Mouse (Mus musculus) Patski (cell line): Measurements from ENCODE around the gene Aff3. TPM values are rescaled to one million over a fixed set of nuclear protein-coding genes. Genes with fewer than 3 reads are reported as not detected.

Experiments used
- ATAC-seq: fragments of 100-300 bp; one replicate; pipeline ENCODE4 v1.8.0; 2021
- CTCF ChIA-PET: fragments of 350-600 bp; sonication (Branson Sonifier 250); formaldehyde crosslinking; loops from one replicate; lab custom pipeline; 2022; ENCODE audit warnings: inconsistent platforms; lab: Charles Lee
- POLR2A ChIA-PET: fragments of 350-600 bp; sonication (Branson Sonifier 250); formaldehyde crosslinking; loops from one replicate; lab custom pipeline; 2022; ENCODE audit warnings: antibody characterized with exemption, inconsistent platforms; lab: Charles Lee
- DNase-seq: peaks from one replicate; pipeline ENCODE4 v3.0.0-alpha.2; 2011; ENCODE audit warnings: low read depth, low spot score
- H3K27me3 ChIP-seq: fragments of 371-371 bp; one replicate; pipeline ENCODE4 v1.5.1; 2021
- CTCF ChIP-seq: fragments of 100-300 bp; IDR thresholded peaks from one replicate; pipeline ENCODE4 v1.5.1; 2021
- in situ Hi-C: fragments of 300-500 bp; cut with MboI; formaldehyde crosslinking; loops from 3 replicates; pipeline ENCODE4 v1.11.1; 2018; ENCODE audit warnings: low pct_unique_long_range_greater_than_20kb, mixed read lengths
- polyA plus RNA-seq: library from polyadenylated mRNA; unstranded; gene quantifications from one replicate; pipeline ENCODE4 v1.2.3, GENCODE M21; 2021

Aff3 gene
- polyA plus RNA-seq, 1 experiment from 2014 or later: 0.39 TPM

GRCm38 (mm10) chr1:38513970-38514633 lies 150.7 kb downstream of the Aff3 start:
- DNase-seq (no peak), ATAC-seq (no peak)
- no peak for TF ChIP-seq CTCF
- peaks cover 9% of the 10 kb centered on the region for H3K27me3 ChIP-seq
- ChIA-PET POLR2A (no interaction called here), CTCF (no interaction called here)
- in situ Hi-C loops: no loop called here

DNA sequence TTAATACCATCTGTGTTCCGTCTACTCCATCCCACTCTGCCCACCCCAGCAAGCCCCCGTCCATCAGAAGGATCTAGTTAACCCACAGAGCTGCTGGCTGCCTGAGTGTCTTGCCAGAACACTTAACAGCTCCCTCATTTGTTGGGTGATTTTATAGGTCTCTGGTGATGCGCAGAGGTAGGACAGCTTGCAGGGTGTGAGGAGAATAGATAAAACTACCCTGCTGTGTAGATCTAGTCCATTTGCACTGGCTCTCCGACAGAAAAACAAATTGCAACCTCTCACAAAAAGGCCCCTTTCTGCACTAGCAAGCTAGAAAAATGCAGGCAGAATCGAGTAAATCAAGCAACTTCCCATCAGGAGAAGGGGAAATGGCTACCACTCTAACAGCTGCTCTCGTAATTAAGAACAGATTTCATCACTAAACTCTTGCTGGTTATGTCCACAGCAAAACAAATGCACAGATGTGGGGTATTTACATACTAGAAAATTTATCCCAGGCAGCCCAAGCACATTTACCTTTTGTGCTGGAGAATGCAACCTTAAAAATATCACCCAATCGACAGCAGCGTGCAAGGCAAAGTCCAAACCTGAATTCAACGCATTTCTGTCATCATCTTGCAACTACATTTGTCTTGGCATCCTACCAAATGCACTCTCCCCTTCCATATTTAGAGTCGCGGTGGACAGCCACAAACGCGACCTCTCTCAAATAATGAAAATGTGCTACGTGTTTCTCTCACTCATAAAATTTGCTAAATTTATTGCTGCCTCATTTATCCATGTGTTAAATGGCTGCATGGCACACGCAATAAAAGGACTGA lies 152.3 kb downstream of the Aff3 start:
- no peak for DNase-seq
- ATAC-seq: no peak
- ChIA-PET POLR2A (no interaction called here), CTCF (no interaction called here)
- H3K27me3 ChIP-seq: peaks cover 11% of the 10 kb centered on the region
- in situ Hi-C loops: no loop called here
- TF ChIP-seq CTCF: no peak

DNA sequence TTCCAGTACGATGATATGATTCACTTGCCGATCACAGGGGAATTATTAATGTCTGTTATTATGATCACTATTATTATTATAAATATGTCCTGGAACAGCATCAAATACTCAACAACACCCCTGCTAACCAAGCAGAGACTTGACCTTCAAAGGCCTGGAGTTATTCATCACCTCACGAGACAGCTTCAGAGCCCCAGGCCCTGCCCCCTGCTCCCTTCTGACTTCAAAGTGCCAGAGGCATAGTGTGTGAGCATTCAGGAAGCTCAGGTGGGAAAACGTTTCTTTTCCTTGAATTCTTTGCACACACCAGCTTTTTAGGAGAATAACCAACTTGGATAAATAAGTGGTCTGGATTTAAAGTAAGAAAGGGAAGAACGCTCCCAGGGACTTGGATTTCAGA lies 153.7 kb downstream of the Aff3 start:
- H3K27me3 ChIP-seq: peaks cover 11% of the 10 kb centered on the region
- ChIA-PET CTCF (no interaction called here), POLR2A (no interaction called here)
- no peak for TF ChIP-seq CTCF
- in situ Hi-C loops: no loop called here
- no peak for DNase-seq
- no peak for ATAC-seq

- ATAC-seq (no peak), DNase-seq (no peak)
- peaks cover 11% of the 10 kb centered on the region for H3K27me3 ChIP-seq
- ChIA-PET POLR2A (no interaction called here), CTCF (no interaction called here)
- TF ChIP-seq CTCF: no peak
- in situ Hi-C loops: no loop called here
These were observed 155.5 kb downstream of the Aff3 start for GRCm38 (mm10) chr1:38509301-38509700.

- TF ChIP-seq CTCF: no peak
- DNase-seq (no peak), ATAC-seq (no peak)
- ChIA-PET POLR2A (no interaction called here), CTCF (no interaction called here)
- in situ Hi-C loops: no loop called here
- peaks cover 11% of the 10 kb centered on the region for H3K27me3 ChIP-seq
These were observed 157.0 kb downstream of the Aff3 start for GRCm38 (mm10) chr1:38507636-38508179.

- H3K27me3 ChIP-seq: peaks cover 6% of the 10 kb centered on the region
- DNase-seq: no peak
- no peak for TF ChIP-seq CTCF
- in situ Hi-C loops: no loop called here
- CTCF ChIA-PET: no interaction called here
- POLR2A ChIA-PET: no interaction called here
- no peak for ATAC-seq
These were observed 158.4 kb downstream of the Aff3 start for GRCm38 (mm10) chr1:38506396-38506795.

- TF ChIP-seq CTCF: no peak
- DNase-seq (no peak), ATAC-seq (no peak)
- ChIA-PET CTCF (no interaction called here), POLR2A (no interaction called here)
- no peaks in the 10 kb centered on the region for H3K27me3 ChIP-seq
- in situ Hi-C loops: no loop called here
These were observed 161.2 kb downstream of the Aff3 start for GRCm38 (mm10) chr1:38503431-38504089.

DNA sequence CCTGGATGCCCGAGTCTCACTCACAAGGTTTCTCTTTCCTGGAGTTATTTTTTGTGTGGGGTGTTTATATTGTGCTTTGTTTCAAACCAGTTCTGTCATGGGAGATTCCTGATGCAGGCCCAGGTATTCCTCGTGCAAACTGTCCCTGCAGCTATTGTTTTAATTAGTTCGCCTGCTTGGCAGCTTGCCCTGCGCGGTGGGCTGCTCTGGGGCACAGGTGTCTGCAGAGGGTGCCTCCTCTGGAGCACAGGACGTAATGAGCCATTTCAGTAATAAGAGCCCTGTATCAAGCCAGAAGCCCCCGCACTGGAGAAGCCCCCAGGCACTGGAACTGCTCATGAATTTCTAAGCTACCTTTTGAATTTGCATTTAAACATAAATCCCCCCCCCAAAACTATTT lies 162.0 kb downstream of the Aff3 start:
- TF ChIP-seq CTCF: no peak
- no peak for DNase-seq
- ChIA-PET POLR2A (no interaction called here), CTCF (interaction anchor here (1.6 kb wide), 1 partner anchor 10 kb away, joined by 3 read pairs; no protein-coding TSS in a partner anchor)
- in situ Hi-C loops: no loop called here
- H3K27me3 ChIP-seq: no peaks in the 10 kb centered on the region
- no peak for ATAC-seq

DNA sequence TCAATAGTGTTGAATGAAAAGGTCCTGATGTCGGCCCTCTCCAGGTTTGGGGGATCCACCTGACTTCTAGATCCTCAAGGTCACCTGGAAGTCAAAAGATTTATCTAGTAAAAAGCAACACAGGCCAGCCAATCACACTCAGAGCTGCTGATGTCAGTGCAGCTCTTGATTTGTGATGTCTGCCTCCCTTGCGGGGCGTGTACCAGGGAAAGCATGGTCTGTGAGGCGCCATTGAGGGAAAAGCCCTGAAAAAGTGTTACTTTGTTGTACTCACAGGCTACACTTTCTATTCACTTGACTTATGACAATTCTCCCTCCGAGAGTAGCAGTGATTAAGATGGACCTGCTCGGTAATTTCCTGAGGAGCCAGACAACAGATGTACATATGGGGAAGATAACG lies 163.5 kb downstream of the Aff3 start:
- no peak for TF ChIP-seq CTCF
- CTCF ChIA-PET: no interaction called here
- POLR2A ChIA-PET: no interaction called here

GRCm38 (mm10) chr1:38499500-38499899 lies 165.3 kb downstream of the Aff3 start:
- POLR2A ChIA-PET: no interaction called here
- CTCF ChIA-PET: no interaction called here
- in situ Hi-C loops: no loop called here
- ATAC-seq: no peak
- TF ChIP-seq CTCF: no peak
- H3K27me3 ChIP-seq: no peaks in the 10 kb centered on the region
- DNase-seq: no peak

More for the DNA sequence above, 163.5 kb downstream of the Aff3 start:
- no peaks in the 10 kb centered on the region for H3K27me3 ChIP-seq
- ATAC-seq (no peak), DNase-seq (no peak)
- in situ Hi-C loops: no loop called here
